Mouse (Mus musculus) embryonic facial prominence, embryonic 11.5 days (tissue): ENCODE data around the gene Mdm1. TPM values are rescaled to one million over a fixed set of nuclear protein-coding genes. Genes with fewer than 3 reads are reported as not detected.

ENCODE experiments used
- ATAC-seq: fragments of 200-750 bp; cut with Nextera tagmentation; replicated peaks from 2 replicates; pipeline ENCODE4 v1.8.0; 2017; ENCODE audit warnings: low read depth; ENCODE audit not compliant: insufficient number of reproducible peaks, low FRiP score, low TSS enrichment
- DNase-seq: peaks from one replicate; pipeline ENCODE4 v3.0.0-alpha.2; 2015; ENCODE audit warnings: low spot score
- H3K27ac ChIP-seq: fragments of 300-500 bp; sonication (generic); replicated peaks from 2 replicates; pipeline ENCODE4 v1.5.1; 2014; ENCODE audit warnings: mild to moderate bottlenecking, low read depth, low read length, control low read depth
- H3K27me3 ChIP-seq: fragments of 300-500 bp; sonication (generic); 2 replicates; pipeline ENCODE4 v1.6.1; 2014; ENCODE audit warnings: mild to moderate bottlenecking, low read length, moderate library complexity, mixed read lengths; ENCODE audit not compliant: control insufficient read depth, insufficient read depth
- H3K36me3 ChIP-seq: fragments of 300-500 bp; sonication (generic); replicated peaks from 2 replicates; pipeline ENCODE4 v1.6.1; 2014; ENCODE audit warnings: low read depth, mild to moderate bottlenecking, low read length, moderate library complexity, mixed read lengths; ENCODE audit not compliant: control insufficient read depth, insufficient read depth
- H3K4me1 ChIP-seq: fragments of 300-500 bp; sonication (generic); 2 replicates; pipeline ENCODE4 v1.6.1; 2014; ENCODE audit warnings: low read length, mixed read lengths; ENCODE audit not compliant: control insufficient read depth, insufficient read depth
- H3K4me2 ChIP-seq: fragments of 300-500 bp; sonication (generic); 2 replicates; pipeline ENCODE4 v1.6.1; 2014; ENCODE audit warnings: low read depth, mild to moderate bottlenecking, control low read depth, low read length, moderate library complexity
- H3K4me3 ChIP-seq: fragments of 300-500 bp; sonication (generic); 2 replicates; pipeline ENCODE4 v1.5.1; 2014; ENCODE audit warnings: low read depth, low read length, control low read depth
- H3K9ac ChIP-seq: fragments of 300-500 bp; sonication (generic); replicated peaks from 2 replicates; pipeline ENCODE4 v1.6.1; 2014; ENCODE audit warnings: mild to moderate bottlenecking, control low read depth, low read length
- H3K9me3 ChIP-seq: fragments of 300-500 bp; sonication (generic); replicated peaks from 2 replicates; pipeline ENCODE4 v1.6.1; 2016; ENCODE audit warnings: mild to moderate bottlenecking, low read length, inconsistent platforms, mixed read lengths; ENCODE audit not compliant: control insufficient read depth
- WGBS: fragments of 180-500 bp; shearing (Covaris S2); extraction: QIAGEN DNeasy Blood & Tissue Kit; methylation state at CpG from one replicate; pipeline ENCODE4 v1.1.7; 2014; 5-methylcytosine and 5-hydroxymethylcytosine counted together
- polyA plus RNA-seq: library from polyadenylated mRNA; unstranded; fragments of >200 nt; fragmentation: Nextera tagmentation; extraction: Ambion mirVana; gene quantifications from 2 replicates; pipeline ENCODE4 v1.2.1, GENCODE M21; 2014

Mdm1 gene
- polyA plus RNA-seq, 1 experiment from 2014 or later, result 60.8 TPM

DNA sequence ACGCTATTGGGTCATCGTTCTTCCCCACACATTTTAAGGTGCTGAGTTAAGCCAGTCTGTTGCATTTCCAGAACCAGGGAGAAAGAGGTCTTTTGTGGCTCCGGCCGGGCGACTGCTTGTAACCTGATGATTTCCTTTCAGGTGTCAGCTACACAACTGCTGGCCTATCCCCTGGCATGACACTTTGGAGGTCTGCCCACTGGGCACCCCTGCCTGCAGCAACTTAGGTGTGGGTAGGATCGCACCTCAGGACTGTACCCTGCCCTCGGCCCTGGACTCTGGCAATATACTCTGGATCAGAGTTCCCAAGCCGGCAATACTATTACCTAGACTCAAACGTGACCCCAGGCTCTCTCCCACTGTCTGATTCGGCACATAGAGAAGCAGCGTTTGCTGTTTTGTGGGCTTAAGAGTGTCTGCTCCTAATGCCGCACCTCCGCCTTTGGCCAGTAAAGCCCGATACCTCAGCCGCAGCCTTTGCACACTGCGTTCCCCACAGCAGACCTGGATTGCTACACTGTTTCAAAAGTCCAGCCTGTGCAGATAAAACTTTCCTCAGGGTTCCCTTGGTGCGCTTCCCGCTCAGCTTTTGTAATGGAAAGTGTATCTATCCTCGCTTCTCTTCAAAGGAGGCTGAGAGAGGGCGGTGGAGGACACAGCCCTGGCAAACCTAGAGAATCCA lies 12.5 kb upstream of the Mdm1 start:
- WGBS, result 47% methylated on average over 20 of the region's 20 CpGs
- Histone ChIP-seq H3K4me3 (no peak overlapping the region), H3K4me1 (no peaks in the 10 kb centered on the region), H3K9me3 (no peaks in the 10 kb centered on the region), H3K4me2 (no peak overlapping the region), H3K36me3 (no peaks in the 10 kb centered on the region), H3K27me3 (0 out of 2 replicates have a peak, but pooled peaks cover 2% of the 10 kb centered on the region), H3K9ac (no peak overlapping the region), H3K27ac (no peak overlapping the region)
- no peak for DNase-seq
- no peak; the same call in 1 of the 2 replicates for ATAC-seq

- no peak overlapping the region for H3K27ac ChIP-seq
- no peak overlapping the region for H3K9ac ChIP-seq
- no peaks in the 10 kb centered on the region for H3K9me3 ChIP-seq
- DNase-seq (no peak), ATAC-seq (no peak)
- H3K36me3 ChIP-seq, result no peaks in the 10 kb centered on the region
- no peaks in the 10 kb centered on the region for H3K4me1 ChIP-seq
- WGBS, result 49% methylated on average over 2 of the region's 2 CpGs
- H3K27me3 ChIP-seq, result 0 out of 2 replicates have a peak, but pooled peaks cover 2% of the 10 kb centered on the region
- H3K4me3 ChIP-seq, result no peak overlapping the region
- H3K4me2 ChIP-seq, result no peak overlapping the region
Measured at GRCm38 (mm10) chr10:118130016-118130415, 11.6 kb upstream of the Mdm1 start.

DNA sequence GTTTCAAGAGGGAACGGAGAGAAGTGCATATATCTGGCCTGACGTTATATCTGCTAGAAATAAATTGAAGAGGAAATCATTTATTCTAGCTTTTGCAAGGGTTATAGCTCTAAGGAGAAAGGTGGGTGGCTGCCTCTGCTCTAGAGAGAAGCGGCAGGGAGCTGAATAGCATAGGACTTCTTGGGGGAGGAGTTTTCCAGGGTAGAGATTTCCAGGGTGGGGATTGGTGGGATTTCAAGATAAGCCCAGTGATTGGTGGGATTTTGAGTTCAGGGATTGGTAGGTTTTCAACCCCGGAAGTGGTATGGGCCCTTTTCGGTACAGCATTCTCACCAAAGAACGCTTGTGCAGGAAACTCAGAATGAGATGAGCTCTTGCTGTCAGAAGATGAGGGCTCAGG lies 8.6 kb upstream of the Mdm1 start:
- no peak overlapping the region for H3K4me3 ChIP-seq
- no peak overlapping the region for H3K27ac ChIP-seq
- no peak overlapping the region for H3K4me2 ChIP-seq
- DNase-seq (peak; percentile 48), ATAC-seq (no peak)
- no peaks in the 10 kb centered on the region for H3K36me3 ChIP-seq
- 65% methylated on average over 6 of the region's 6 CpGs for WGBS
- no peak overlapping the region for H3K9ac ChIP-seq
- no peaks in the 10 kb centered on the region for H3K9me3 ChIP-seq
- no peaks in the 10 kb centered on the region for H3K4me1 ChIP-seq
- 0 out of 2 replicates have a peak, but pooled peaks cover 2% of the 10 kb centered on the region for H3K27me3 ChIP-seq

GRCm38 (mm10) chr10:118138508-118138907 lies 3.1 kb upstream of the Mdm1 start:
- Histone ChIP-seq H3K27ac (no peak overlapping the region), H3K9ac (no peak overlapping the region), H3K9me3 (no peaks in the 10 kb centered on the region), H3K4me1 (no peaks in the 10 kb centered on the region), H3K27me3 (no peaks in the 10 kb centered on the region), H3K36me3 (no peaks in the 10 kb centered on the region), H3K4me3 (no peak overlapping the region), H3K4me2 (no peak overlapping the region)
- DNase-seq (no peak), ATAC-seq (no peak)
- WGBS, result 93% methylated on average over 11 of the region's 11 CpGs

DNA sequence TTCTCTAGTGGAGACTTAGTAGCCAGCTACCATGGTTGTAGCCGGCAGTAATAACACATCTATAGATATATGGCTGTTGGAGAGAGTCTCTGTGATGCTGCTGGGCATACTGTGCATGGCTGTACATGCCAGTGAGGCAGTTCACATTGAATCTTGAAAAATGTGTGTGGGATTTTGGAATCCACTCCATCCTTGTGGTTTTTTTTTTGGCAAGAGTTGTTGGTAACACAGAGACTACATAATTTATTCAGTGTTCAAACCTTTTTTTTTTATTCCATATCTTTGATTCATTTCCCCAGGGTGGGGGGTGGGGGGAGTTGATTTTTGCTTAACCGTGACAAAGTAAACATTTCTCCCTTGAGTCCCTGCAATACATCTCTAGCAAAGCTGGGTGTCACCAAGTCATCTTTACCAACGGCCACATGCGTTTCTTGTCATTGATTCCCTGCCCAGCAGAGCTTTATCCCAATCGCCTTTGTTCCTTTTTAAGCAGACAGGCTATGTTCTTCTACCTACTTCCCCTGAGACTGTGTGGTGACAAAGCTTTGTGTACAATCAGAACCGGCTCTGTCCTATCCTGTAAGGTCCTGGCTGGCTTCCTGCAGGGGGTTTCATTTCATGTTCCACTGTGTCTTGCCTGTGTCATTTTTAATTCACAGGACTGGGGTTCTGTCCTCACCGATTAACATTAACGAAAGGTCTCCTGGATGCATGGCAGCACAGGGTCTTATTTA lies 1.6 kb upstream of the Mdm1 start:
- Histone ChIP-seq H3K27ac (no peak overlapping the region), H3K9me3 (no peaks in the 10 kb centered on the region), H3K4me1 (no peaks in the 10 kb centered on the region), H3K9ac (no peak overlapping the region), H3K36me3 (no peaks in the 10 kb centered on the region), H3K4me3 (no peak overlapping the region), H3K4me2 (no peak overlapping the region), H3K27me3 (no peaks in the 10 kb centered on the region)
- 77% methylated on average over 8 of the region's 8 CpGs for WGBS
- DNase-seq (no peak), ATAC-seq (no peak)

DNA sequence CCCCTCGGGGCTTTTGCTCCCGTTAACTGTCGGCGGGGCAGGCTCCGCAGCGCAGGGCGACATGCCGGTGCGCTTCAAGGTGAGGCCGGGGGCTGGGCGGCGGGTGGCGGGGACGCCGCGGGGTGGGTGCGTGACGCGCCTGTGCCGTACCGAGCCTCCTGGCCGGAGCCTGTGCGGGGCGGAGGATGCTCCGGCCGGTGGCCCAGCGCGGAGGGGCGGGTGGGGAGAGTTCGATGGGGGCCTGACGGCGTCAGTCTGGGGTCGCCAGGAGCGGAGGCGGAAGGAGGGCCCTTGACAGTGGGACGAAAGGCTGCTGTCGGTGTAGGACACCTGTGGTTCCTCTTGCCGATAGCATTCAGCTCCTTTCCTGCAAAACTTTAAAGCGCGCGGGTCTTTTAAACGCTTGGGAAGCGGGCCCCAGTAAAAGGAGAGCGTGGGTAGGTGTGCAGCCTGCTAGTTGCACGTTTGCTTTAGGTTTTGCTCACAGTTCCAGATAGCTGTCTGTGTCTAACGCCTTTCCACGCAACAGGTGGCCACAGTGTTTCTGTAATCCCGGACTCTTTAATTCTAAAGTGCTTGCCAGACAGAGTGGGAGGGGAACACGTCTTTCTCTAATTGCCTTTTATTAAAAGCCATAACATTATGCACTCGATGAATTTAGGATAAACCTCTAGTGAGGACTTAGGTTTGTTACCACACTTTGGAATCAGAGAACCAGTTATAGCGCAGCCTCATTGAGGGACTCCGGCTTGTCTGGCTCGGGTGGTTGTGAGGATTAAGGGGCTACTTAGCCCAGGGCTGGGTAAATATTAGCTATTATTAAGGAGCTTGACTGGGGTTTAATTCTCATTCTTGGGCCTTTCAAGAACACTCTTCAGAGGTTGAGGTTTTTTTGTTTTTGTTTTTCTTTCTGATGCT lies 532 bp downstream of the Mdm1 start:
- 3% methylated on average over 48 of the region's 53 CpGs for WGBS
- DNase-seq (peak; percentile 18), ATAC-seq (peak; percentile 74)

DNA sequence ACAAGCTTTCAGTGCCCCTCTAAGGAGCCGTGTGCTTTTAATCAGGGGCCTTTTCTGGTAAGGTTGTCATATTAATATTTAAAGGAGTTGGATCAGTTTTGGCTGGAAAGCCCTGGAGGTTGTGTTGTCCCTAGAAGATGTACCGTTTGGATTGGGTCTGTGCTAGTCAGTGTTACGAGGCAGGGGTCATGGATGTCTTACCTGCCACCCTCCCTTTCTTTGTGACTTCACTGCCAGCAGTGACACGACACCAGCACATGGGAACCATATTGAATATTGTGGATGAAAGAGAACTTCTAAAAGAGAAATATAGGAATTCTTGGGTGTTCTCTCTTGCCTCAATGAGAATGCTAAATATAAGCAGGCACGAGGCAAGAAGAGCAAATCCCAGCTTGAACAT lies 7.8 kb downstream of the Mdm1 start:
- no peaks in the 10 kb centered on the region for H3K9me3 ChIP-seq
- no peak for ATAC-seq
- no peak overlapping the region for H3K27ac ChIP-seq
- DNase-seq, result peak; percentile 22
- WGBS, result 83% methylated on average over 5 of the region's 5 CpGs
- H3K4me1 ChIP-seq, result no peaks in the 10 kb centered on the region
- H3K27me3 ChIP-seq, result no peaks in the 10 kb centered on the region
- no peak overlapping the region for H3K4me3 ChIP-seq
- H3K36me3 ChIP-seq, result no peaks in the 10 kb centered on the region
- no peak overlapping the region for H3K4me2 ChIP-seq
- H3K9ac ChIP-seq, result no peak overlapping the region

More for the DNA sequence above, 532 bp downstream of the Mdm1 start:
- Histone ChIP-seq H3K9ac (peak overlapping the region; percentile 77), H3K4me1 (no peaks in the 10 kb centered on the region), H3K4me3 (peak overlapping the region; percentile 89), H3K27ac (peak overlapping the region; percentile 20), H3K27me3 (no peaks in the 10 kb centered on the region), H3K4me2 (peak overlapping the region; percentile 77), H3K36me3 (no peaks in the 10 kb centered on the region), H3K9me3 (no peaks in the 10 kb centered on the region)
